Mouse (Mus musculus) adrenal gland, adult 10 weeks (tissue): Measurements from ENCODE around the gene Srsx. TPM values are rescaled to one million over a fixed set of nuclear protein-coding genes. Genes with fewer than 3 reads are reported as not detected.

Experiments
- polyA plus RNA-seq: library from polyadenylated mRNA; stranded (reverse); fragments of 350-450 nt; fragmentation: Illumina TruSeq; extraction: RNeasy Lipid Tissue Mini Kit (QIAGEN cat#74804); gene quantifications from one replicate; pipeline ENCODE4 v1.2.3, GENCODE M21; 2014; ENCODE audit warnings: low read depth, low replicate concordance

Srsx gene
- not detected for polyA plus RNA-seq

DNA sequence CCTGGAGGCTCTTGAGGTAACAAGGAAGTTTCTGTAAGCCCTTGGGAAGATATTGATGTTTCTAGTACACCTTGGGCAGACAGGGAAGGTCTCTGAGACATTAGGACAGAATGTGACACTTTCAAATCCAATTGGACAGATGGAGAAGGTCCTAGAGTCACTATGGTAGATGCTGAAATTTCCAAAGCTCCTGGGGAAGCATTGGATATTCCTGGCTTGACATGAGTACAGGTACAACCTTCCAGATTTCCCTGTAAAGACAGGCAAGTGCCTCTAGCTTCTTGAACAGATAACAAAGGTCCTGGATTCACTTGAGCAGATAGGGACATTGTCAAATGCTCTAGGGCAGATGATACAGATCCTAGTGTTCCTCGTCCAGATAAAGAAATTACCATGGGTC is at the start of gene Srsx:
Gene Srsx (minus strand): TSS at position 101 of the 400 bp plus-strand sequence.

DNA sequence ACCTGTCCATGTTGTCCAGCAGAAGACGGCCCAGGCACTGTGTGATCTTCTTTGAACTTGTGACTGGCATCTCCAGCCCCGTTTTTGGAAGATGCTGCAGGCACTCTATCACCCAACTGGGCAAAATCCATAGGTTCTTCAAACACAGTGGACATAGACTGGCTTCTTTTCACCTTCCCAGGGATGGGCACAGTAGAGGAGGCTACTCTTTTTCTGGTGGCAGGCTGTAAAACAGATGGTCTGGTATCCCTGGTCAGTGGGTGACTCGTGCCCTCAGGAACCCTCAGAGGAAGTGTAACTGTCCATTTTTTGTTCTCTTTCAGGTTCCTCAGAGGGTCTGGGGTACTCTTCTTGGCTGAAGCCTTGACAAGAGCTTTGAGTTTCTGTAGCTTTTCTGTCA is 24.5 kb upstream of the Srsx start, which contains the start of gene Gm17577:
Gene Gm17577 (minus strand): TSS at position 101 of the 400 bp plus-strand sequence.

Other genes with a start within 250 kb of the Srsx start
- not detected for gene Gm17521, start 192.8 kb downstream of the Srsx start, polyA plus RNA-seq
- 16.9 TPM for gene Cldn34c1, start 119.0 kb downstream of the Srsx start, polyA plus RNA-seq
- not detected for gene Gm17577, start 24.4 kb upstream of the Srsx start, polyA plus RNA-seq